Mouse (Mus musculus) thymus, adult 2 months (tissue): ENCODE data around the gene Btg1.

ENCODE experiments used
- CTCF ChIP-seq: fragments of 200-500 bp; IDR thresholded peaks from 2 replicates; pipeline ENCODE4 v1.5.1; 2012; ENCODE audit warnings: mild to moderate bottlenecking, control low read depth, low read length, moderate library complexity, borderline replicate concordance; ENCODE audit not compliant: control insufficient read depth, poor library complexity, insufficient read depth; ENCODE audit errors: extremely low read depth
- POLR2A ChIP-seq: fragments of 200-500 bp; IDR thresholded peaks from 2 replicates; pipeline ENCODE4 v1.6.1; 2012; ENCODE audit warnings: mild to moderate bottlenecking, low read length, control low read depth, moderate library complexity; ENCODE audit not compliant: control insufficient read depth, poor library complexity, insufficient read depth; ENCODE audit errors: extremely low read depth

GRCm38 (mm10) chr10:96602339-96602738 lies 14.5 kb upstream of the Btg1 start:
- TF ChIP-seq CTCF (no peak), POLR2A (no peak)
